Mouse (Mus musculus): ENCODE results near the gene Sox15.
A peak's percentile ranks its signal among the peaks of the same experiment; 100 is the strongest.
"Not testable (repeated sequence)": the region's sequence is repeated elsewhere in the genome, so short reads cannot be mapped to it uniquely, and the experiment has no call there.

The Sox15 gene

GRCm38 (mm10) chr11:69655264-69656064 is at the start of gene Sox15:
Sox15 (plus strand) TSS chr11:69655314.
- DNase-seq (ENCODE audit: low read depth, low spot score): peak; percentile 34

- peak; percentile 80 for DNase-seq (ENCODE audit: low read depth, low spot score)
These were observed 49.2 kb upstream of the Sox15 start, which contains the start of gene Atp1b2 for GRCm38 (mm10) chr11:69605726-69606490. Atp1b2 (minus strand) TSS chr11:69605942.

- no peak for DNase-seq (ENCODE audit: low read depth, low spot score)
These were observed 48.7 kb upstream of the Sox15 start for GRCm38 (mm10) chr11:69606491-69606795.

GRCm38 (mm10) chr11:69606832-69607231 is 48.3 kb upstream of the Sox15 start:
- DNase-seq (ENCODE audit: low read depth, low spot score): no peak

GRCm38 (mm10) chr11:69608525-69608924 is 46.6 kb upstream of the Sox15 start:
- no peak for DNase-seq (ENCODE audit: low read depth, low spot score)

- DNase-seq (ENCODE audit: low read depth, low spot score): no peak
These were observed 45.7 kb upstream of the Sox15 start for GRCm38 (mm10) chr11:69609416-69609815.

- no peak for DNase-seq (ENCODE audit: low read depth, low spot score)
These were observed 44.2 kb upstream of the Sox15 start for GRCm38 (mm10) chr11:69610899-69611298.

GRCm38 (mm10) chr11:69613553-69614256 is 41.4 kb upstream of the Sox15 start:
- DNase-seq (ENCODE audit: low read depth, low spot score): peak; percentile 23

- DNase-seq (ENCODE audit: low read depth, low spot score): not testable (repeated sequence)
These were observed 40.9 kb upstream of the Sox15 start for GRCm38 (mm10) chr11:69614257-69614588.

- DNase-seq (ENCODE audit: low read depth, low spot score): no peak
These were observed 38.3 kb upstream of the Sox15 start for GRCm38 (mm10) chr11:69616781-69617180.

- no peak for DNase-seq (ENCODE audit: low read depth, low spot score)
These were observed 37.3 kb upstream of the Sox15 start, which contains the start of gene Shbg for GRCm38 (mm10) chr11:69617805-69618204. Shbg (minus strand) TSS chr11:69617905.

GRCm38 (mm10) chr11:69620394-69621081 is 34.6 kb upstream of the Sox15 start:
- DNase-seq (ENCODE audit: low read depth, low spot score): no peak

GRCm38 (mm10) chr11:69621571-69622268 is 33.4 kb upstream of the Sox15 start, which contains the start of gene Sat2:
Sat2 (plus strand) TSS chr11:69622024.
- DNase-seq (ENCODE audit: low read depth, low spot score): peak; percentile 58

- DNase-seq (ENCODE audit: low read depth, low spot score): no peak
These were observed 32.7 kb upstream of the Sox15 start for GRCm38 (mm10) chr11:69622406-69622805.

GRCm38 (mm10) chr11:69623006-69623405 is 32.1 kb upstream of the Sox15 start:
- no peak for DNase-seq (ENCODE audit: low read depth, low spot score)

- not testable (repeated sequence) for DNase-seq (ENCODE audit: low read depth, low spot score)
These were observed 30.8 kb upstream of the Sox15 start for GRCm38 (mm10) chr11:69624339-69624738.

- peak; percentile 78 for DNase-seq (ENCODE audit: low read depth, low spot score)
These were observed 26.8 kb upstream of the Sox15 start for GRCm38 (mm10) chr11:69628286-69628685.

GRCm38 (mm10) chr11:69629802-69630201 is 25.3 kb upstream of the Sox15 start:
- peak; percentile 56 for DNase-seq (ENCODE audit: low read depth, low spot score)

- peak; percentile 97 for DNase-seq (ENCODE audit: low read depth, low spot score)
These were observed 22.6 kb upstream of the Sox15 start, which contains the start of gene Fxr2 for GRCm38 (mm10) chr11:69632284-69633089. Fxr2 (plus strand) TSS chr11:69632990.

Measured in A20 (cell line).